Mouse (Mus musculus): ENCODE results near the gene Hdc.

DNA sequence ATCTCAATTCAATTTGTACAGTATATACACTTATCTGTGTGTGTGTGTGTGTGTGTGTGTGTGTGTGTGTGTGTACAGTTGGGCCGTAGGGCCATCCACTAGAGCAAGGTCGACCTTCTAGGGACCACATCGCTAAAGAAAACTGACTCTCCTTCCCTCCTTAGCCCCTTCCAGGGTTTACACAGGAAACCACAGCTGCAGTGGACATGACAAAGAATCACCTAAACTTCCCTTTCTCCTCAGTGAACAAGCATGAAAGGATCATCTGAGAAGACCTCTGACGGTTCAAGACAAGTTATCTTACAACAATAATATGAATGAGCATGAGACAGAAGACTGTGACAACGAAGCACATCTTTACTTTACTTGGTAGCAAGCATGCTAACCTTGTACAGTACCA is 67.2 kb downstream of the Hdc start:
- TF ChIP-seq CTCF (IDR thresholded peaks at IDR 0.05; ENCODE audit: insufficient read depth, low read length) (no peak), POLR2A (IDR thresholded peaks at IDR 0.05; ENCODE audit: borderline replicate concordance, extremely low read depth, low read depth, low read length) (no peak)
